Mouse (Mus musculus) liver, postnatal 0 days (tissue): Measurements from ENCODE around the gene Det1. TPM values are rescaled to one million over a fixed set of nuclear protein-coding genes. Genes with fewer than 3 reads are reported as not detected.

Source experiments
- ATAC-seq: fragments of 200-750 bp; cut with Nextera tagmentation; 2 replicates; pipeline ENCODE4 v1.8.0; 2017; ENCODE audit warnings: mild to moderate bottlenecking, moderate library complexity
- DNase-seq: peaks from one replicate; pipeline ENCODE4 v3.0.0-alpha.2; 2016
- H3K27ac ChIP-seq: fragments of 300-500 bp; sonication (generic); 2 replicates; pipeline ENCODE4 v1.5.1; 2014; ENCODE audit warnings: antibody characterized with exemption, moderate library complexity, mild to moderate bottlenecking, low read depth
- H3K27me3 ChIP-seq: fragments of 300-500 bp; sonication (generic); 2 replicates; pipeline ENCODE4 v1.6.1; 2014; ENCODE audit warnings: low read length, control low read depth, mixed read lengths; ENCODE audit not compliant: insufficient read depth
- H3K36me3 ChIP-seq: fragments of 300-500 bp; sonication (generic); replicated peaks from 2 replicates; pipeline ENCODE4 v1.6.1; 2014; ENCODE audit warnings: mild to moderate bottlenecking, control low read depth, low read length, moderate library complexity, mixed read lengths; ENCODE audit not compliant: insufficient read depth
- H3K4me1 ChIP-seq: fragments of 300-500 bp; sonication (generic); 2 replicates; pipeline ENCODE4 v1.6.1; 2014; ENCODE audit warnings: antibody characterized with exemption, mild to moderate bottlenecking, control low read depth; ENCODE audit not compliant: insufficient read depth
- H3K4me2 ChIP-seq: fragments of 300-500 bp; sonication (generic); 2 replicates; pipeline ENCODE4 v1.6.1; 2014; ENCODE audit warnings: low read depth, mild to moderate bottlenecking, low read length, moderate library complexity, mixed read lengths
- H3K4me3 ChIP-seq: fragments of 300-500 bp; sonication (generic); 2 replicates; pipeline ENCODE4 v1.5.1; 2014; ENCODE audit warnings: low read depth, low read length
- H3K9ac ChIP-seq: fragments of 300-500 bp; sonication (generic); replicated peaks from 2 replicates; pipeline ENCODE4 v1.6.1; 2014; ENCODE audit warnings: mild to moderate bottlenecking, moderate library complexity
- H3K9me3 ChIP-seq: fragments of 300-500 bp; sonication (generic); 2 replicates; pipeline ENCODE4 v1.6.1; 2016; ENCODE audit warnings: mild to moderate bottlenecking, control low read depth, low read length, mixed read lengths
- CTCF ChIP-seq: sonication (generic); IDR thresholded peaks from 2 replicates; pipeline ENCODE4 v1.5.1; 2016; ENCODE audit warnings: antibody characterized with exemption, low read depth
- EP300 ChIP-seq: IDR thresholded peaks from 2 replicates; pipeline ENCODE4 v1.6.1; 2016; ENCODE audit warnings: antibody characterized with exemption, low read depth, mild to moderate bottlenecking
- WGBS: fragments of 180-500 bp; shearing (Covaris S2); extraction: QIAGEN DNeasy Blood & Tissue Kit; methylation state at CpG from one replicate; pipeline ENCODE4 v1.1.7; 2014; ENCODE audit not compliant: insufficient replicate concordance; 5-methylcytosine and 5-hydroxymethylcytosine counted together
- microRNA-seq: library from miRNA; unstranded; fragments of <30 nt; microRNA quantifications from one replicate; pipeline ENCODE4, GENCODE M21; 2016
- polyA plus RNA-seq: library from polyadenylated mRNA; unstranded; fragments of >200 nt; fragmentation: Nextera tagmentation; extraction: Ambion mirVana; gene quantifications from 2 replicates; pipeline ENCODE4 v1.2.1, GENCODE M21; 2015

The Det1 gene
- polyA plus RNA-seq, 1 experiment from 2014 or later, result 8.1 TPM

DNA sequence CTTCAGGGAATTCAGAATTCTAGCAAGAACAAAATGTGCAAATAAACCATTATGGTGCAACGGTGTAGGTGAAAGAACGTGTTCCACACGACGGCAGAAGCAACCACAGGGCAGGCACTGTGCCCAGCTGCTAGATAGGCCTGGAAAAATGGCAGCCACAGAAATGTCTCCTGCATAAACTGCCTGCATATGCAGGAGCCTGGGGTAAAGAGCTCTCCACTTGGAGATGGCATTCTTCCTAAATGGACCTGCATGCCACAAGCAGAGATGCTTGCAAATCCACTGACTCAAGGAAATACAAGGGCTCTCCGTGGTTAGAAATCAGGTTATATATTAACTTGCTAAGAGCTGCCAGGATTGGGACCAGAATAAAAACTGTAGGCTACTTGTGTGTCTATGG, 68.3 kb downstream of the Det1 start:
- Histone ChIP-seq H3K36me3 (peaks cover 46% of the 10 kb centered on the region), H3K4me1 (peaks cover 13% of the 10 kb centered on the region), H3K27me3 (no peaks in the 10 kb centered on the region), H3K27ac (no peak overlapping the region), H3K9me3 (no peaks in the 10 kb centered on the region), H3K9ac (no peak overlapping the region), H3K4me2 (no peak overlapping the region), H3K4me3 (no peak overlapping the region)
- WGBS, result 79% methylated on average over 5 of the region's 5 CpGs
- TF ChIP-seq EP300, result no peak
- TF ChIP-seq CTCF, result no peak
- ATAC-seq (no peak), DNase-seq (no peak)

Small RNA genes within 50 kb of the gene (microRNA-seq; reads per million reads assigned to microRNA genes)
- 3.6 reads per million for gene Mir7-2

Other genes starting within 250 kb of the Det1 start
- gene Ntrk3, start 109.3 kb downstream of the Det1 start, polyA plus RNA-seq, result 0.12 and 0.16 TPM in 2 replicates
- gene Mrps11, start 64.1 kb downstream of the Det1 start, polyA plus RNA-seq, result 23.9 and 27.2 TPM in 2 replicates
- gene Mrpl46, start 63.7 kb downstream of the Det1 start, polyA plus RNA-seq, result 36.8 and 39.7 TPM in 2 replicates
- 15.1 and 15.9 TPM in 2 replicates for gene Aen, start 48.6 kb upstream of the Det1 start, polyA plus RNA-seq
- gene Isg20, start 66.2 kb upstream of the Det1 start, polyA plus RNA-seq, result 108 and 111 TPM in 2 replicates
- not detected in 2 replicates for gene Acan, start 206.2 kb upstream of the Det1 start, polyA plus RNA-seq